Mouse (Mus musculus): ENCODE measurements at regions not wholly inside any gene's neighbourhood (a gene's known extent, or its start where the extent isn't known, plus 50 kb on each side); places are given as distances from the start of the nearest gene placed in this dataset.

DNA sequence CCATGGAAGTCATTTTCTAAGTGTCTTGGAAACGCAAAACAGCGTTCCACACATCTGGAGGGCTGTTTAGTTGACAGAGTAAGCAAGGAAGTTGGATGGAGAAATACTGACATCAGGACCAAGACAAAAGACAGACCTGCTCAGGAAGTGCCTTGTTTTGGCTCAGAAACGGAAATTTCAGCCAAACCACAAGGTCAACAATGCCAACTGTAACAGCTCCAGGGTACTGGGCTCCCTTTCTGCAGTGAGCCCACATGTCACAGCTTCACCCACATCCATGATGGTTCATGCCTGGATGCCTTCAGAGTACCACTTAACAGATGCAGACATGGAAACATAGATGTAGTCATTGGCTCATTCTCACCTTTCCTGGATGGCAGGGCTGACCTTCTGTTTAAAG lies 296.2 kb downstream of the Fut8 start:
- 69% methylated on average over 3 of the region's 3 CpGs for WGBS
- ATAC-seq (ENCODE audit: low read depth), result no peak
- no peaks in the 10 kb centered on the region for H3K4me1 ChIP-seq (replicated peaks; ENCODE audit: control insufficient read depth, insufficient read depth, low read length)
- H3K9ac ChIP-seq (ENCODE audit: low read length), result no peak overlapping the region
- no peak overlapping the region for H3K27ac ChIP-seq (ENCODE audit: low read length)
- no peaks in the 10 kb centered on the region for H3K9me3 ChIP-seq (ENCODE audit: control insufficient read depth, low read length)
- H3K4me3 ChIP-seq (ENCODE audit: low read length), result no peak overlapping the region
- no peaks in the 10 kb centered on the region for H3K36me3 ChIP-seq (ENCODE audit: control insufficient read depth, insufficient read depth, low read length)
- no peaks in the 10 kb centered on the region for H3K27me3 ChIP-seq (ENCODE audit: control insufficient read depth, insufficient read depth, low read depth, low read length)
- no peak overlapping the region for H3K4me2 ChIP-seq (ENCODE audit: low read depth, low read length)

DNA sequence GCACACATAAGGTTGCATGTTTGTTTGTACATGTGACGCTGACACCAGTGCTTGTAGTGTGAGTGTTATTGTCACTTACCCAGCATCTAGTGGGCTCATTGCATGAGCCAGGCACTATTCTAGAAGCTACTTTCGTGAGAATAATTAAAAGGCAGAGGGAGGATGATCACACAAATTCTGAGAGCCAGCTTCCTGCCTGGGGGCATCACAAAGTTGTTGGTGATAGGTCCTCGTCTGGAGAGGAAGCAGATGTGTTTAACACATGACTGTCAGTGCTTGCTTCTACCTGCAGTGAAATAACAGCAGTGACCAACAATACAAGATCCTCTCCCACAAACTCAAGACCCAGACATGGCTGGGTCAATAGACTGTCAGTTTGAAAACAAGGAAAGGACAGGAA lies 297.2 kb downstream of the Fut8 start:
- Histone ChIP-seq H3K9ac (ENCODE audit: low read length) (no peak overlapping the region), H3K4me3 (ENCODE audit: low read length) (no peak overlapping the region), H3K36me3 (ENCODE audit: control insufficient read depth, insufficient read depth, low read length) (no peaks in the 10 kb centered on the region), H3K4me2 (ENCODE audit: low read depth, low read length) (no peak overlapping the region), H3K4me1 (replicated peaks; ENCODE audit: control insufficient read depth, insufficient read depth, low read length) (no peaks in the 10 kb centered on the region), H3K27me3 (ENCODE audit: control insufficient read depth, insufficient read depth, low read depth, low read length) (no peaks in the 10 kb centered on the region), H3K27ac (ENCODE audit: low read length) (no peak overlapping the region), H3K9me3 (ENCODE audit: control insufficient read depth, low read length) (no peaks in the 10 kb centered on the region)
- WGBS, result 58% methylated on average over 3 of the region's 3 CpGs
- no peak for ATAC-seq (ENCODE audit: low read depth)

DNA sequence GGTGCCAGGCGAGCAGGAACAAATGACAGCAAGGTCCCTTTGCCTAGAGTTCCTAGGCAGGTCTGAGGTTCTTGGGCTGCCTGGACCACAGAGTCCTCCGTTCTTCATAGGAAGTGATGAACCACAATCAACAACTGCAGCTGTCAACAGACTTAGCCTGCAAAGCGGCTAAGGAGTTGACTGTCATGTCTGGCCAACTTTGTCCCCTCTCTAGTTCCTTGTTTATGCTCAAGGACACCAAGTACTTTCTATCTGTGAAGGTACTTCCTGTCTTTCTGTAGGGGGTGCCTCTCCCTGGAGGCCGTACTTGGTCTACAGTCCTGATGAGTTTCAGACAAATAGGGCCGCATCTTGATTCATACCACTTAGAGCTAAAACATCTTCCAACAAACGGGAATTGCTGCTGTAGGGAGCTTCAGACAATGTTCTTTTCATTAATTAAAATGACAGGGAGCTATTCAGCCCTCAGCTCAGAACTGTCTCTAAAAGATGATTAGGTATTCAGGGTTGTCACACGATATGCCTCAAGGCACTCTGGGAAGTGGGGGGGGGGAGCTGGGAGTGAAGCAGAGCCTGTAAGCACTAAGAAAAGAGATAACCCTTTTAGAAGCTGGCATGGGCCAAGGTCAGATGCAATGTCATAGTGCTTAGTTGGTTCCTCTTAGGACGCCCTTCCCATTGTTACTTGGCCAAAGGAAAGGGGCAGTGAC lies 299.4 kb downstream of the Fut8 start:
- Histone ChIP-seq H3K4me3 (ENCODE audit: low read length) (no peak overlapping the region), H3K27ac (ENCODE audit: low read length) (no peak overlapping the region), H3K36me3 (ENCODE audit: control insufficient read depth, insufficient read depth, low read length) (no peaks in the 10 kb centered on the region), H3K4me1 (replicated peaks; ENCODE audit: control insufficient read depth, insufficient read depth, low read length) (no peaks in the 10 kb centered on the region), H3K9ac (ENCODE audit: low read length) (no peak overlapping the region), H3K4me2 (ENCODE audit: low read depth, low read length) (no peak overlapping the region), H3K27me3 (ENCODE audit: control insufficient read depth, insufficient read depth, low read depth, low read length) (no peaks in the 10 kb centered on the region), H3K9me3 (ENCODE audit: control insufficient read depth, low read length) (no peaks in the 10 kb centered on the region)
- no peak for ATAC-seq (ENCODE audit: low read depth)
- WGBS, result 67% methylated on average over 8 of the region's 8 CpGs

DNA sequence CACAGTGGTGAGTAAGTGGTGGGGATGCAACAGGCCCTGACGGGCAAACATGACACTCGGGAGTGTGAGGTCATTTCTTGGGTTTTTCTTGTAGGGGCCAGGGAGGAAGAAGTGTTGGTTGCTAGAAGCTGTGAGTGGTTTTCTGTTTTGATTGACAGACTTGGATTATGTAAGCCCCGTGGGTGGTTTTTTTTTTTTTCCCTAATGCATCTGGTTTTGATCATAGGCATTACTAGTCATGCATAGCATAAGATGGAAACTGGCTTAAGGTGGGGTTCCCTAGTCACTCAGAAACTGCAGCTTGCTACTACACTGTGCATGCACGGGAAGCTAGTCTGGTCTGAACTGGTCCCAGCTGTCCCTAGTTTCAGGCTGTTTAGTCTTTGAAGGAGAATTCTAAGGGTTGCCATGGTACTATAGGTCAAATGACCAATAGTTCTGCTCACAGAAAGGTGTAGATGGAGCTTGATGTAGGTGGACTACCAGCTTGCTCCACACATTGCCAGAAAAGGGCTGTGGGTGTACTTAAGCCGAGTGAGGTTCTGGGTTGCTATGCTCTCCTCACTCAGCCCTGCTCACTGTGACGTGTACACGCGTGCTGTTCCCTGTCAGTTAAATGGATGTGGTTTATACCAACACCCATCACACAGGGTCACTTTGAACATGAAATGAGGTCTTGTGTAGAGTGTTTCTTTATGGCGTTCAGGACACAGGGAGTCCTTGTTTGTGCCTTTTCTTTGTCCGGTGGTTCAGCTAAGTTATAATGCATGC lies 301.9 kb downstream of the Fut8 start:
- Histone ChIP-seq H3K4me2 (ENCODE audit: low read depth, low read length) (no peak overlapping the region), H3K27me3 (ENCODE audit: control insufficient read depth, insufficient read depth, low read depth, low read length) (no peaks in the 10 kb centered on the region), H3K36me3 (ENCODE audit: control insufficient read depth, insufficient read depth, low read length) (no peaks in the 10 kb centered on the region), H3K9me3 (ENCODE audit: control insufficient read depth, low read length) (no peaks in the 10 kb centered on the region), H3K4me3 (ENCODE audit: low read length) (no peak overlapping the region), H3K4me1 (replicated peaks; ENCODE audit: control insufficient read depth, insufficient read depth, low read length) (no peaks in the 10 kb centered on the region), H3K9ac (ENCODE audit: low read length) (no peak overlapping the region), H3K27ac (ENCODE audit: low read length) (no peak overlapping the region)
- WGBS, result 75% methylated on average over 10 of the region's 10 CpGs
- no peak for ATAC-seq (ENCODE audit: low read depth)

DNA sequence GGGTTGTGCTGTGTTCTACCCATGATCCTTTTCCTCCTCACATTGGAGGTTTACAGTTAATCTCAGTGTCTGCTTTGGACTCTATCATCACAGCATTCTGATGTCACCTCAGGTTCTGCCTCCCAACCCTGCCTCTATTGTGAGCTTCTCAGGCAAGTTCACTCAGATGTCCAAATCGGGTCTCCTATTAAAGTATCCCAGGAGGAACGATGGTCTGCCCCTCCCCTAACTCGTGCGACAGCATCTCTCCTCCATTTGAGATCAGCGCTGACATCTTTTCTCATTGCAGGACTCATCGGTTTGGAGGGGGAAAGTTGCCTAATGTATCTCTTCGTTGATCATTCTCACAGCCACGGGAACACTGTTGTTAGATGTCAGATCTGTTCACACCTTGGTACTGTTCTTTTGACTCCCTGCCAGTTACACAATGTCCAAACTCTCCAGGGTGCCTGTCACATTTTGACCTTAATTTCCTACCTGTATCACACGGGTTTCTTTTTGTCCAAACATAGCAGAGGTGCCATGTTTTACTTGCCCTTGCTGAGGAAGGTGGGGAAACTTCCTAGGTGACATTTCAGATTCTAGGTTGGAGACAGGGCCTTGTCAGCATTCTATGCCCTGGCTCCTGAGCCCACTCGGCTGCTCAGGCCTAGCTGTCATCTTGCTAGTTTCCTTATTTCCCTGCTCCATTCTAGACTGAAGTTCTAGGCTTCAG lies 303.3 kb downstream of the Fut8 start:
- ATAC-seq (ENCODE audit: low read depth), result no peak
- Histone ChIP-seq H3K4me3 (ENCODE audit: low read length) (no peak overlapping the region), H3K27ac (ENCODE audit: low read length) (no peak overlapping the region), H3K36me3 (ENCODE audit: control insufficient read depth, insufficient read depth, low read length) (no peaks in the 10 kb centered on the region), H3K4me2 (ENCODE audit: low read depth, low read length) (no peak overlapping the region), H3K4me1 (replicated peaks; ENCODE audit: control insufficient read depth, insufficient read depth, low read length) (no peaks in the 10 kb centered on the region), H3K9me3 (ENCODE audit: control insufficient read depth, low read length) (no peaks in the 10 kb centered on the region), H3K27me3 (ENCODE audit: control insufficient read depth, insufficient read depth, low read depth, low read length) (no peaks in the 10 kb centered on the region), H3K9ac (ENCODE audit: low read length) (no peak overlapping the region)
- WGBS, result 66% methylated on average over 10 of the region's 10 CpGs

DNA sequence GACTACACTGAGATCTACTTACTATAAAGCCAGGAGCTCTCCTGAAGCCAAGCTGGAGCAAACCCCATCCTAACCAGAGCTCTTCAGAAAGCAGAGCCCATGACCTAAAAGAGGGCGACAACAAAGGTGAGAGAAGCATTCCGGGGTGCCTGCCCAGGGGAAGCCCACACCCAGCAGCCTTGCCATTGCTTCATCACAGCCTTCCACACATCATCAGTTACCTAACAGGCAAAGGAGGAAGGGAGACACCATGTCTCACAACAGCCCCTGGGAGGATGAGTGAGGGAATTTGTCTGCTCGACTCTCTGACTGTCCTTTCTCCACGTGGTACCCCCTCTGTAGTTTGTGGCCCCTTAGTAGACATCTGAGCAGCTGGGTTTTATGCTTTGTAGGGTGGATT lies 303.9 kb downstream of the Fut8 start:
- Histone ChIP-seq H3K4me3 (ENCODE audit: low read length) (no peak overlapping the region), H3K36me3 (ENCODE audit: control insufficient read depth, insufficient read depth, low read length) (no peaks in the 10 kb centered on the region), H3K27me3 (ENCODE audit: control insufficient read depth, insufficient read depth, low read depth, low read length) (no peaks in the 10 kb centered on the region), H3K27ac (ENCODE audit: low read length) (no peak overlapping the region), H3K4me2 (ENCODE audit: low read depth, low read length) (no peak overlapping the region), H3K4me1 (replicated peaks; ENCODE audit: control insufficient read depth, insufficient read depth, low read length) (no peaks in the 10 kb centered on the region), H3K9ac (ENCODE audit: low read length) (no peak overlapping the region), H3K9me3 (ENCODE audit: control insufficient read depth, low read length) (no peaks in the 10 kb centered on the region)
- ATAC-seq (ENCODE audit: low read depth), result no peak
- 73% methylated on average over 4 of the region's 4 CpGs for WGBS

DNA sequence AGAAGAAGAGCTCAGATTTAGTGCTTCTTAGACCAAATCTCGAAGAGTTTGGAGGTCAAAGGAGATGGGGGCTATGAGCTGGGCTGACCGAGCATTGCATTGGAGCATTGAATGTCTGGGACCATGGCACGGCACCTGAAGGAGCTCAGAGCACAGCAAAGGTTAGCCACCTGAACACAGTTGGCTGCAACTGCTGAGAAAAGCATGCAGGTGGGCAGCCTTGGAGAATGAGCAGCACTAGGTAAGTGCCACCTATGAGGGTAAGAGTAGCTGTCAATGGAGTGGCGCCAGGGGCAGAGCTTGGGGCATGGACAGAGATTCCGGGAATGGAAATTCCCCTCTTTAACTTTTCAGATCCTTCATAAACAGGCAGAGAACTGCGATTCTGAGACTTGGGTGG lies 305.7 kb downstream of the Fut8 start:
- WGBS, result 78% methylated on average over 6 of the region's 6 CpGs
- Histone ChIP-seq H3K4me1 (replicated peaks; ENCODE audit: control insufficient read depth, insufficient read depth, low read length) (no peaks in the 10 kb centered on the region), H3K36me3 (ENCODE audit: control insufficient read depth, insufficient read depth, low read length) (no peaks in the 10 kb centered on the region), H3K4me2 (ENCODE audit: low read depth, low read length) (no peak overlapping the region), H3K27ac (ENCODE audit: low read length) (no peak overlapping the region), H3K9me3 (ENCODE audit: control insufficient read depth, low read length) (no peaks in the 10 kb centered on the region), H3K27me3 (ENCODE audit: control insufficient read depth, insufficient read depth, low read depth, low read length) (no peaks in the 10 kb centered on the region), H3K9ac (ENCODE audit: low read length) (no peak overlapping the region), H3K4me3 (ENCODE audit: low read length) (no peak overlapping the region)
- ATAC-seq (ENCODE audit: low read depth), result no peak

DNA sequence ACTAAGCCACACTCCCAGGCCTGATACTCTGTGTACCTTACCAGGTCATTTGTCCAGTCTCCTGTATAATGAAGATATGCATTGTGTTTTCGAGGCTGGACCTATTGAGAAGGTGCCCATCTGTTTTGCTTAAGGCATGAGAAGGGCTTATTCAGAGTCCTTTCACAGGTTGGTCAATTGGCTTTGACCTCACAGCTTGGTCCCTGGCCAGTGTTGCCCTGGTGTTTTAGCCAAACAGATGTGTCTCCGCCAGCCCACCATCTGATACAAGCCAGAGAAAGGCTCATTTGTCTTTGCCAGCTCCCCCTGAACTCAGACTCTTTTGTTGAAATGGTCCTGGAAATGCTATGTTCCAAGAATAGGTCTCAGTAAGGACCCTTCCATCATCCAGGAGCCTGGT lies 308.2 kb downstream of the Fut8 start:
- no peak overlapping the region for H3K4me3 ChIP-seq (ENCODE audit: low read length)
- H3K4me1 ChIP-seq (replicated peaks; ENCODE audit: control insufficient read depth, insufficient read depth, low read length), result no peaks in the 10 kb centered on the region
- no peak overlapping the region for H3K9ac ChIP-seq (ENCODE audit: low read length)
- H3K27me3 ChIP-seq (ENCODE audit: control insufficient read depth, insufficient read depth, low read depth, low read length), result no peaks in the 10 kb centered on the region
- WGBS, result 76% methylated on average over 2 of the region's 2 CpGs
- ATAC-seq (ENCODE audit: low read depth), result no peak
- no peaks in the 10 kb centered on the region for H3K36me3 ChIP-seq (ENCODE audit: control insufficient read depth, insufficient read depth, low read length)
- H3K27ac ChIP-seq (ENCODE audit: low read length), result no peak overlapping the region
- no peak overlapping the region for H3K4me2 ChIP-seq (ENCODE audit: low read depth, low read length)
- no peaks in the 10 kb centered on the region for H3K9me3 ChIP-seq (ENCODE audit: control insufficient read depth, low read length)

DNA sequence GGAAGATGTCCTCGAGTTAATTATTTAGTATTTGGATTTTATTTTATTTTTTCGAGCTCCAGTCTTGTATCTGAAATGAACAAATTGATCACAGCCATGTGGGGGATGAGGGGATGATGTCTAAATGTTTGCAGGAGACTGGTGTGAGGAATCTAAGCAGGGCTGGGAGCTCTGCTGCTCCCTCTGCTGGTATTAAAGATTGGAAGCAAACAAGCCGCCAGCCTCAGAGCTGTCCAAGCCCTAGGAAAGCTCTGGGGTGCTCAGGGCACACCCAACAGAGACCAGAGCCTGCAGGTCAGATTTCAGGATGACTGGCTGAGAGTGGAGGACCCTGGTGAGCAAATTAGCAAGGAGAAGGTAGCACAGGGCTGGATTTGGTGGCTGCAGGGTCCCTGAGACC lies 330.4 kb downstream of the Fut8 start:
- H3K4me3 ChIP-seq (ENCODE audit: low read length), result no peak overlapping the region
- peak; percentile 57; the same call in 1 of the 2 replicates for ATAC-seq (ENCODE audit: low read depth)
- no peaks in the 10 kb centered on the region for H3K4me1 ChIP-seq (replicated peaks; ENCODE audit: control insufficient read depth, insufficient read depth, low read length)
- no peaks in the 10 kb centered on the region for H3K36me3 ChIP-seq (ENCODE audit: control insufficient read depth, insufficient read depth, low read length)
- no peak overlapping the region for H3K27ac ChIP-seq (ENCODE audit: low read length)
- H3K9ac ChIP-seq (ENCODE audit: low read length), result no peak overlapping the region
- no peaks in the 10 kb centered on the region for H3K27me3 ChIP-seq (ENCODE audit: control insufficient read depth, insufficient read depth, low read depth, low read length)
- no peak overlapping the region for H3K4me2 ChIP-seq (ENCODE audit: low read depth, low read length)
- 4% methylated on average over 3 of the region's 3 CpGs for WGBS
- no peaks in the 10 kb centered on the region for H3K9me3 ChIP-seq (ENCODE audit: control insufficient read depth, low read length)

All from lung, embryonic 16.5 days (tissue).